Mouse (Mus musculus): Measurements from ENCODE around the gene Aff2.

GRCm38 (mm10) chrX:69818188-69818587 lies 458.1 kb downstream of the Aff2 start:
- TF ChIP-seq EP300 (IDR thresholded peaks at IDR 0.05; ENCODE audit: insufficient read depth, low read depth, low read length) (no peak), POLR2A (IDR thresholded peaks at IDR 0.05; ENCODE audit: insufficient read depth, low read depth, low read length) (no peak)

Data from heart, adult 2 months (tissue).